Mouse (Mus musculus) cerebellum, adult 9-11 months (tissue): ENCODE data around the gene Vmn1r199.
"Not testable (repeated sequence)": the region's sequence is repeated elsewhere in the genome, so short reads cannot be mapped to it uniquely, and the experiment has no call there.

Experiments used
- DNase-seq: peaks from one replicate; pipeline ENCODE4 v3.0.0; 2022

The Vmn1r199 gene

GRCm38 (mm10) chr13:22379518-22379917 lies at the start of gene Vmn1r199:
Gene Vmn1r199, plus strand, starts transcription at chr13:22379818.
- DNase-seq, result no peak

DNA sequence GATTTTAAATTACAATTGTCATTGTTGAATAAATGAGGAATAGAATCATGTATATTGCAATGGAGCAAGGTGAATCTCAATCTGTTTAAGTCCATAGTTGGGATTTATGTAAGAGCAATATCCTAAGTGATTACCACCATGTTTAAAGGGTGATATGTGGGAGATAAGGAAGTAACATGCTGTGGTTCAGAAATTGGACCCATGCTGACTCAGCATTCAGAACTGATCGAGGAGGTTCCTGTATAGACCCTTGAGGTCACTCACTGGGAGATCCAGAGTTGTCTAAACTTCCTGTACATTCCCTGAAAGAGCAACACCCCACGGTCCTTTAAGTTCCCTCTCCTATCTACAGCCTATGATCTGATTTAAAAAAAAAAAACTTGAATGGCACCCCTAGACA lies 46.3 kb upstream of the Vmn1r199 start:
- no peak for DNase-seq

DNA sequence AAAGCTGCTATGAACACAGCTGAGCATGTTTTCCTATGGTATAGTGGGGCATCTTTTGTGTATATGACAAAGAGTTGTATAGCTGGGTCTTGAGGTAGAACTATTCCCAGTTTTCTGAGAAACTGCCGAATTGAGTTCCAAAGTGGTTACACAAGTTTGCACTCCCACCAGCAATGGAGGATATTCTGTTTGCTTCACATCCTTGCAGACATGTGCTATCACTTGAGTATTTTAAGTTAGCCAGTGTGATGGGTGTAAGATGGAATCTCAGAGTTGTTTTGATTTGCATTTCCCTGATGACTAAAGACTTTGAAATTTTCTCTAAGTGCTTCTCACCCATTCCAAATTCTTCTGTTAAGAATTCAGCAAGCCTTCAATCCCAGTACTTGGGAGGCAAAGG lies 44.1 kb upstream of the Vmn1r199 start:
- DNase-seq, result no peak

- no peak for DNase-seq
Observed at GRCm38 (mm10) chr13:22350064-22350463, 29.6 kb upstream of the Vmn1r199 start, which contains the start of gene Vmn1r198. Gene Vmn1r198, plus strand, starts transcription at chr13:22350364.

GRCm38 (mm10) chr13:22350813-22351212 lies 28.8 kb upstream of the Vmn1r199 start:
- DNase-seq, result no peak

DNA sequence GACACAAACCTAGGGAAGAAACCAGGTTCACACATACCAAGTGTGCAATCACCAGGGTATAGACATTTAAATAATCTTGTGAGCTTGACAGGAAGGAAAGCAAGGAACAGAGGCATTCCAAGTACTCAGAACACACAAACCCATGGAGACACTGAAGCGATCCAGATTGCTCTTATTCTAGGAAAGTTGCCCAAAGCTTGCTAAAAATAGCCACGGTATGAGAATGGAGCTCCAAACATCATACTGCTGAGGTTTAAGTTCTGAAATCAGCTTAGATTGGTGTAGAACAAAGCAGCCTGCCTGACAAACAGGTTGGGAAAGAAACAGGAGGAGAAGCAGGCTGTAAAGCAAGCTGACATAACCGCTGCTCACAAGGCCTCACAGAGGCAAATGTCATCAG lies 1.5 kb downstream of the Vmn1r199 start:
- DNase-seq, result not testable (repeated sequence)

DNA sequence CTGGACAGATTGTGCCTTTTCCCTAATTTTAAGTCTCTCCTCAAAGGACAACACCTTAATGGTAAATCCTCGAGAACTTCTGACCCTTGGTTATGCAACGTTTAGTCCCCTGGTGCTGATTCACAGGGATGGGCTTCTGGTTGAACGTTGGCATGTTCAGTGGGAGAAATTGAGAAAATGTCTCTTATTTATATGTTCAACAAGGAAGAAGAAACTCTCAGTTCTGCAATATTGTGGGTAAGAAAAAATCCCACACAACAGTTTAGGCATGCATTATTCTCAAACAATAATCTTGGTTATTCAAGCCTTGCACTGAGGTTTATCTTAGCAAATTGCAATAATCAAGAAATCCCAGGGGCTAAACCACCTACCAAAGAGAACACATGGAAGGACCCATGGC lies 3.8 kb downstream of the Vmn1r199 start:
- no peak for DNase-seq

DNA sequence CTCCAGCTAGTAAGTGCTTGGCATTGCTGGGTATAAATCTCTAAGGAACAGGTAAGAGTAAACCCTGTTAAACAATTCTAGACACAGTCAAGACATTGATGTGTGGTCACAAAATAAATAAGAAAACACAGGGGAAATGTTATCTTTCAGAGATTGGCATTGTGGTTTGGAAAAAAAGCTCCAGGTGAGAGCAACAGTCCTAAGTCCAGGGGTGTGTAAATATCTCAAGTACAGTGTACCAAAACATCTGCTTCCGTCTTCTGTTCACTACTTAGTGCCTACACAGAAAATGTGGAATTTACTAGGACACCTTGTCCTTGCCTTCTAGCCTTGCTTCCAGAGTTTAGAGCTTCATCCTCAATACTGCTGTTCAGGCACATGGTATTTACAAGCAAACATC lies 7.4 kb downstream of the Vmn1r199 start:
- DNase-seq, result no peak

- DNase-seq, result no peak
Observed at GRCm38 (mm10) chr13:22390073-22390472, 10.5 kb downstream of the Vmn1r199 start, which contains the start of gene Vmn1r200. Gene Vmn1r200, plus strand, starts transcription at chr13:22390373.

GRCm38 (mm10) chr13:22402978-22403377 lies 23.4 kb downstream of the Vmn1r199 start:
- no peak for DNase-seq
